Mouse (Mus musculus): ENCODE results near the gene 1110032A03Rik. TPM values are rescaled to one million over a fixed set of nuclear protein-coding genes. Genes with fewer than 3 reads are reported as not detected.

Gene 1110032A03Rik
- total and polyA plus RNA-seq, 3 experiments = 7.1 to 12.8 TPM; not detected in 1

- Histone ChIP-seq H3K27ac (ENCODE audit: control insufficient read depth, low read depth, low read length) (no peak overlapping the region), H3K36me3 (ENCODE audit: control insufficient read depth in 1 of 2, insufficient read depth in 2 of 2, low read length in 2 of 2) (no peaks in the 10 kb centered on the region), H3K79me2 (ENCODE audit: control insufficient read depth, insufficient read depth, low read length, poor library complexity) (no peaks in the 10 kb centered on the region), H3K4me1 (ENCODE audit: control insufficient read depth in 1 of 2, insufficient read depth in 2 of 2, low read length in 2 of 2) (peaks cover 0 to 3% of the 10 kb centered on the region in 2 experiments; a peak in 1 of 4 replicates), H3K4me3 (ENCODE audit: control insufficient read depth in 1 of 2, insufficient read depth in 1 of 2, low read depth in 2 of 2, low read length in 2 of 2) (no peak overlapping the region), H3K9me3 (replicated peaks; ENCODE audit: insufficient read depth, low read length) (no peaks in the 10 kb centered on the region), H3K27me3 (ENCODE audit: control insufficient read depth in 1 of 2, insufficient read depth in 2 of 2, low read length in 2 of 2) (peaks cover 9 to 11% of the 10 kb centered on the region in 2 experiments; a peak in 3 of 4 replicates), H3K9ac (ENCODE audit: control insufficient read depth, low read depth, low read length, poor library complexity, severe bottlenecking) (no peak overlapping the region)
- TF ChIP-seq MYB (IDR thresholded peaks at IDR 0.05; ENCODE audit: low read depth, low read length) (no peak), MEF2A (IDR thresholded peaks at IDR 0.05; ENCODE audit: extremely low read depth, insufficient replicate concordance, low read depth, low read length, poor library complexity, severe bottlenecking) (no peak), UBTF (IDR thresholded peaks at IDR 0.05; ENCODE audit: borderline replicate concordance, insufficient read depth, low read depth, low read length) (no peak), MXI1 (IDR thresholded peaks at IDR 0.05; ENCODE audit: low read depth, low read length) (no peak), GABPA (IDR thresholded peaks at IDR 0.05; ENCODE audit: low read depth, low read length) (no peak), TBP (IDR thresholded peaks at IDR 0.05; ENCODE audit: low read depth, low read length) (no peak), ZKSCAN1 (IDR thresholded peaks at IDR 0.05; ENCODE audit: low read depth, low read length) (no peak)
- no peak for DNase-seq (ENCODE audit: low read depth, low spot score)
Observed at GRCm38 (mm10) chr9:50742261-50742660, 33.1 kb downstream of the 1110032A03Rik start.

DNA sequence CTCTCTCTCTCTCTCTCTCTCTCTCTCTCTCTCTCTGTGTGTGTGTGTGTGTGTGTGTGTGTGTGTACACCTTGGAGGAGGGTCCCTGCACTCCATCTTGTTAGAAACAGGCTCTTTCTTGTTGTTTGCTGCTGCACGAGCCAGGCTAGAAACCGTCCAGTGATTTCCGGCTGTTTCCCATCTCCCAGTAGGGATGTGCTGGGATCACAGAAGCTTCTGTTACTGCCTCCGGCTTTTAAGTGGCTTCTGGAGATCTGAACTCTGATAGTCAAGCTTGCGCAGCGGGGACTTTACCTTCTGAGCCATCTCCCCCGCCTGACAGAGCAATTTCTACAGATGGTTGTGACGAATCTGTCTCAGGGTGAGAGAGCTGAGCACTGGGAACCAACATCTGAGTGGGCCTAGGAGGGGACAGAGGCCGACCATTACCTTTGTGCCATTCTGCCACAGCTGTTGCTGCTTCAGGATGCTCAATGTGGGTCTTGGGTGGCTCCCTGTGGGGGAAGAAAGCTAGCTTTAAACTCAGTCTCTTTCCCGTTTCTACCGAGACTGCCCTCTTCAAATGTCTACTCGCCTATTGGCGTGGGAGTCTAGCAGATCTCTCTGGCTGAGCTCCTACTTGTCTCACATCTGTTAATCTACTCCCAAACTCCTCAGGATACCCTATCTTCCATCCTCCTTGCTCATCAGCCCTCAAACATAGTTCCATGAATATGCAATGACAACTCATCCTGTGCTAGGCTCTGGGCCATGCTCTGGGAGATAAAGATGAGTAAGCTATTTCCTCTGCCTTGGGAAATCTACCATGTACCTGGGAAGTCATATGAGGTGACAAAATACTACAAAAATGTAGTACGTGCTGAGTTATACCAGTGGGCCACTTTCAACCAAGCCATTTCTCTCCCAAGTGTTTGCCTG lies 34.2 kb downstream of the 1110032A03Rik start:
- H3K4me3 ChIP-seq (ENCODE audit: control insufficient read depth in 1 of 2, insufficient read depth in 1 of 2, low read depth in 2 of 2, low read length in 2 of 2) = no peak overlapping the region
- no peak for DNase-seq (ENCODE audit: low read depth, low spot score)
- no peak for TF ChIP-seq MYC (IDR thresholded peaks at IDR 0.05; ENCODE audit: low read depth, low read length)
- no peak for TF ChIP-seq UBTF (IDR thresholded peaks at IDR 0.05; ENCODE audit: borderline replicate concordance, insufficient read depth, low read depth, low read length)
- no peak for TF ChIP-seq ETS1 (IDR thresholded peaks at IDR 0.05; ENCODE audit: low read depth, low read length)
- TF ChIP-seq TAL1 (IDR thresholded peaks at IDR 0.05; ENCODE audit: low read length) = no peak
- no peak for TF ChIP-seq E2F4 (IDR thresholded peaks at IDR 0.05; ENCODE audit: borderline replicate concordance, low read depth, low read length)
- no peak for TF ChIP-seq TCF12 (IDR thresholded peaks at IDR 0.05; ENCODE audit: low read depth, low read length)
- no peak for TF ChIP-seq RAD21 (IDR thresholded peaks at IDR 0.05; ENCODE audit: low read depth, low read length)
- no peak for TF ChIP-seq CHD1 (IDR thresholded peaks at IDR 0.05; ENCODE audit: low read depth, low read length)
- peaks cover 0 to 3% of the 10 kb centered on the region in 2 experiments; a peak in 1 of 4 replicates for H3K4me1 ChIP-seq (ENCODE audit: control insufficient read depth in 1 of 2, insufficient read depth in 2 of 2, low read length in 2 of 2)
- H3K9me3 ChIP-seq (replicated peaks; ENCODE audit: insufficient read depth, low read length) = no peaks in the 10 kb centered on the region
- H3K27me3 ChIP-seq (ENCODE audit: control insufficient read depth in 1 of 2, insufficient read depth in 2 of 2, low read length in 2 of 2) = peaks cover 7 to 11% of the 10 kb centered on the region in 2 experiments; a peak in 3 of 4 replicates
- no peaks in the 10 kb centered on the region for H3K79me2 ChIP-seq (ENCODE audit: control insufficient read depth, insufficient read depth, low read length, poor library complexity)
- H3K9ac ChIP-seq (ENCODE audit: control insufficient read depth, low read depth, low read length, poor library complexity, severe bottlenecking) = no peak overlapping the region
- no peaks in the 10 kb centered on the region for H3K36me3 ChIP-seq (ENCODE audit: control insufficient read depth in 1 of 2, insufficient read depth in 2 of 2, low read length in 2 of 2)
- H3K27ac ChIP-seq (ENCODE audit: control insufficient read depth, low read depth, low read length) = no peak overlapping the region
